Mouse (Mus musculus) telencephalon, adult 2 months (tissue): ENCODE measurements at regions not wholly inside any gene's neighbourhood (a gene's known extent, or its start where the extent isn't known, plus 50 kb on each side); places are given as distances from the start of the nearest gene placed in this dataset.
"Not testable (repeated sequence)": the region's sequence is repeated elsewhere in the genome, so short reads cannot be mapped to it uniquely, and the experiment has no call there.

Experiments used
- DNase-seq: peaks from one replicate; pipeline ENCODE4 v3.0.0-alpha.2; 2011; ENCODE audit warnings: low read depth, low spot score

- DNase-seq: no peak
Measured at GRCm38 (mm10) chr17:55186361-55186760, 258.8 kb upstream of the St6gal2 start.

- DNase-seq: no peak
Measured at GRCm38 (mm10) chr17:55186826-55187225, 258.4 kb upstream of the St6gal2 start.

GRCm38 (mm10) chr17:55206585-55206984 lies 238.6 kb upstream of the St6gal2 start:
- DNase-seq: no peak

- DNase-seq: not testable (repeated sequence)
Measured at GRCm38 (mm10) chr17:55218176-55219099, 226.7 kb upstream of the St6gal2 start.

GRCm38 (mm10) chr17:55224058-55224457 lies 221.1 kb upstream of the St6gal2 start:
- DNase-seq: peak; percentile 43

- no peak for DNase-seq
Measured at GRCm38 (mm10) chr17:55234262-55234661, 210.9 kb upstream of the St6gal2 start.

GRCm38 (mm10) chr17:55262638-55263037 lies 182.5 kb upstream of the St6gal2 start:
- DNase-seq: no peak

GRCm38 (mm10) chr17:55276541-55276940 lies 168.6 kb upstream of the St6gal2 start:
- DNase-seq: no peak

GRCm38 (mm10) chr17:55281276-55281675 lies 163.9 kb upstream of the St6gal2 start:
- peak; percentile 85 for DNase-seq

- no peak for DNase-seq
Measured at GRCm38 (mm10) chr17:55288589-55288988, 156.6 kb upstream of the St6gal2 start.

GRCm38 (mm10) chr17:55292656-55293055 lies 152.5 kb upstream of the St6gal2 start:
- DNase-seq: peak; percentile 71

- no peak for DNase-seq
Measured at GRCm38 (mm10) chr17:55296701-55297100, 148.5 kb upstream of the St6gal2 start.

GRCm38 (mm10) chr17:55298852-55299251 lies 146.3 kb upstream of the St6gal2 start:
- no peak for DNase-seq

- DNase-seq: no peak
Measured at GRCm38 (mm10) chr17:55320959-55321358, 124.2 kb upstream of the St6gal2 start.

- no peak for DNase-seq
Measured at GRCm38 (mm10) chr17:55359305-55359704, 85.9 kb upstream of the St6gal2 start.

- DNase-seq: no peak
Measured at GRCm38 (mm10) chr17:55367064-55367463, 78.1 kb upstream of the St6gal2 start.

- peak; percentile 59 for DNase-seq
Measured at GRCm38 (mm10) chr17:55367464-55368207, 77.5 kb upstream of the St6gal2 start.
